17 mouse cellular contexts compared by ENCODE assay signal in the genomic region with DNA sequence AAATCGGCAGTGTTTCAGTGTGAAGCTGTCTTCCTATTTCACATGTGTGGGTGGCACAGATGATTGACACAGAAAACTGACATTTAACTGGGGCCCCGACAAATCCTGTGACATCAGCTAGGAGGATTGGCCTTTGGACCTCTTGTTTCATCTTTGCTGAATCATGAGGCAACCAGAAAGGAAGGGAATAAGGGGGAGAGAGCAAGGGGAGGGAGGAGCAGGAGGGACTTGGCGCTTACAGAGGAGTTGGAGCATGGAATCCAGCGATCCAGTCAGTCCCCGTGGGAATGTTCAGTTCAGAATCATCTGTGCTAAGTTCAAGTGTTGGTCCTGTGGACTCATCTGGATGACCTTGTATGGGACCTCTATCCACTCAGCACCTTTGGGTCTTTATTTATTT. TPM values are rescaled to one million over a fixed set of nuclear protein-coding genes. Genes with fewer than 3 reads are reported as not detected.
DNase-seq lines count a peak whose midpoint lies in the region; ATAC-seq and TF ChIP-seq lines count a peak whose summit lies in the region.
"Had no signal": no experiment of that assay in that cellular context is flagged by ENCODE, and none has a peak within 500 bp of the region (broad histone marks: within the 10 kb centered on the region; RNA-seq: fewer than 3 reads in every experiment).

No protein-coding gene starts in this region.

- H3K4me3 ChIP-seq in lung, postnatal 0 days (ENCODE audit: low read depth, low read length), result no peak overlapping the region
- H3K4me3 ChIP-seq in stomach, embryonic 16.5 days (replicated peaks; ENCODE audit: low read length), result no peak overlapping the region
- H3K4me3 ChIP-seq in midbrain, embryonic 16.5 days (ENCODE audit: low read depth, low read length), result no peak overlapping the region
- H3K4me3 ChIP-seq: forebrain, embryonic 13.5 days; gastrocnemius, adult 2 months; limb, embryonic 12.5 days; neural tube, embryonic 13.5 days had no signal

- H3K27ac ChIP-seq in lung, postnatal 0 days (ENCODE audit: low read length), result no peak overlapping the region
- 0 out of 2 replicates have a peak overlapping the region, but pooled peaks have one; percentile 7 for H3K27ac ChIP-seq in stomach, embryonic 16.5 days (ENCODE audit: low read length)
- H3K27ac ChIP-seq in midbrain, embryonic 16.5 days (ENCODE audit: low read length), result no peak overlapping the region
- H3K27ac ChIP-seq: forebrain, embryonic 13.5 days; gastrocnemius, adult 2 months; limb, embryonic 12.5 days; neural tube, embryonic 13.5 days had no signal

- no peak overlapping the region for H3K9ac ChIP-seq in lung, postnatal 0 days (replicated peaks; ENCODE audit: low read depth)
- no peak overlapping the region for H3K9ac ChIP-seq in stomach, embryonic 16.5 days (ENCODE audit: low read length)
- no peak overlapping the region for H3K9ac ChIP-seq in midbrain, embryonic 16.5 days (ENCODE audit: low read depth, low read length)
- H3K9ac ChIP-seq: forebrain, embryonic 13.5 days; limb, embryonic 12.5 days; neural tube, embryonic 13.5 days had no signal

- no peak overlapping the region for H3K4me2 ChIP-seq in lung, postnatal 0 days (replicated peaks; ENCODE audit: low read depth, low read length)
- H3K4me2 ChIP-seq in stomach, embryonic 16.5 days (ENCODE audit: low read depth, low read length), result no peak overlapping the region
- no peak overlapping the region for H3K4me2 ChIP-seq in midbrain, embryonic 16.5 days (ENCODE audit: low read length)
- H3K4me2 ChIP-seq: forebrain, embryonic 13.5 days; limb, embryonic 12.5 days; neural tube, embryonic 13.5 days had no signal

- no peaks in the 10 kb centered on the region for H3K36me3 ChIP-seq in lung, postnatal 0 days (ENCODE audit: insufficient read depth, low read length)
- no peaks in the 10 kb centered on the region for H3K36me3 ChIP-seq in stomach, embryonic 16.5 days (ENCODE audit: control insufficient read depth, insufficient read depth, low read length)
- no peaks in the 10 kb centered on the region for H3K36me3 ChIP-seq in midbrain, embryonic 16.5 days (ENCODE audit: control insufficient read depth, insufficient read depth, low read length)
- H3K36me3 ChIP-seq: G1E; limb, embryonic 12.5 days; neural tube, embryonic 13.5 days had no signal

- H3K27me3 ChIP-seq in lung, postnatal 0 days (replicated peaks; ENCODE audit: insufficient read depth, low read length), result no peaks in the 10 kb centered on the region
- H3K27me3 ChIP-seq in stomach, embryonic 16.5 days (ENCODE audit: control insufficient read depth, insufficient read depth, low read length), result no peaks in the 10 kb centered on the region
- H3K27me3 ChIP-seq in midbrain, embryonic 16.5 days (ENCODE audit: control insufficient read depth, insufficient read depth, low read depth, low read length), result no peaks in the 10 kb centered on the region
- H3K27me3 ChIP-seq: forebrain, embryonic 13.5 days; limb, embryonic 12.5 days; neural tube, embryonic 13.5 days had no signal

- H3K9me3 ChIP-seq in lung, postnatal 0 days (ENCODE audit: low read length), result no peaks in the 10 kb centered on the region
- H3K9me3 ChIP-seq in stomach, embryonic 16.5 days (replicated peaks; ENCODE audit: control insufficient read depth, low read length), result no peaks in the 10 kb centered on the region
- H3K9me3 ChIP-seq in midbrain, embryonic 16.5 days (replicated peaks; ENCODE audit: control insufficient read depth, low read length, poor library complexity, severe bottlenecking), result no peaks in the 10 kb centered on the region
- H3K9me3 ChIP-seq: forebrain, embryonic 13.5 days; G1E; limb, embryonic 12.5 days; neural tube, embryonic 13.5 days had no signal

- DNase-seq in heart, adult 11 months, result peak; percentile 92
- DNase-seq in heart, adult 9 months (ENCODE audit: low spot score in 2 of 2), result no peak
- DNase-seq in lung, postnatal 0 days (ENCODE audit: low spot score), result peak; percentile 9
- DNase-seq in lung, postnatal 4 days, result no peak
- peak; percentile 45 to 60 for DNase-seq in kidney, adult 8-10 months
- no peak for DNase-seq in spleen, postnatal 36 days (ENCODE audit: low spot score in 2 of 2)
- DNase-seq: cerebellum, adult 18-20 months; gastrocnemius, adult 2 months; lung, adult 18-20 months; retina, postnatal 1 day; spleen, adult 18-20 months had no signal

- TF ChIP-seq EP300 in lung, postnatal 0 days (IDR thresholded peaks at IDR 0.05), result no peak

- no peak for TF ChIP-seq CTCF in lung, postnatal 0 days (IDR thresholded peaks at IDR 0.05)

- 56% methylated on average over 5 of the region's 5 CpGs for WGBS in lung, postnatal 0 days
- WGBS in stomach, embryonic 16.5 days, result 48% methylated on average over 5 of the region's 5 CpGs
- 64% methylated on average over 5 of the region's 5 CpGs for WGBS in midbrain, embryonic 16.5 days

- ATAC-seq in lung, postnatal 0 days, result peak; percentile 23; the same call in 1 of the 2 replicates
- no peak for ATAC-seq in stomach, embryonic 16.5 days (ENCODE audit: insufficient read depth, low FRiP score)
- ATAC-seq in midbrain, embryonic 16.5 days, result no peak
- ATAC-seq: forebrain, embryonic 13.5 days had no signal

- no peaks in the 10 kb centered on the region for H3K4me1 ChIP-seq in lung, postnatal 0 days (ENCODE audit: insufficient read depth, low read depth, low read length)
- peaks cover 28% of the 10 kb centered on the region for H3K4me1 ChIP-seq in stomach, embryonic 16.5 days (ENCODE audit: control insufficient read depth, insufficient read depth, low read length)
- no peaks in the 10 kb centered on the region for H3K4me1 ChIP-seq in midbrain, embryonic 16.5 days (ENCODE audit: control insufficient read depth, insufficient read depth, low read length)

RNA-seq across cellular contexts. Expression of gene Ctbp2, which starts 38.9 kb away (rescaled TPM):
- polyA plus RNA-seq in lung, postnatal 0 days (2015; fragmentation: Nextera tagmentation; extraction: Ambion mirVana), result 45.6 and 51.2 TPM in 2 replicates
- 72.6 and 79.3 TPM in 2 replicates for polyA plus RNA-seq in stomach, embryonic 16.5 days (2015; fragmentation: Nextera tagmentation; extraction: Ambion mirVana)
- polyA plus RNA-seq in midbrain, embryonic 16.5 days (2015; fragmentation: Nextera tagmentation; extraction: Ambion mirVana), result 43.7 and 52.4 TPM in 2 replicates

RNA-seq across cellular contexts. Expression of gene Fgfr2, which starts 39.9 kb away (rescaled TPM):
- 100 and 110 TPM in 2 replicates for polyA plus RNA-seq in lung, postnatal 0 days (2015; fragmentation: Nextera tagmentation; extraction: Ambion mirVana)
- polyA plus RNA-seq in stomach, embryonic 16.5 days (2015; fragmentation: Nextera tagmentation; extraction: Ambion mirVana), result 93.4 and 113 TPM in 2 replicates
- 20.8 and 23.8 TPM in 2 replicates for polyA plus RNA-seq in midbrain, embryonic 16.5 days (2015; fragmentation: Nextera tagmentation; extraction: Ambion mirVana)
- polyA plus RNA-seq: G1E had no signal

Comparison
In these comparisons a context has a peak if more than half of its experiments do, and no peak if none do; other contexts are left out.
1. DNase-seq: peak in heart, adult 11 months (single experiment), lung, postnatal 0 days (single experiment) and kidney, adult 8-10 months (2 of 2); none in heart, adult 9 months (0 of 2), lung, postnatal 4 days (0 of 2) and spleen, postnatal 36 days (0 of 2).